Mouse (Mus musculus): ENCODE results near the gene Mcm3ap. TPM values are rescaled to one million over a fixed set of nuclear protein-coding genes. Genes with fewer than 3 reads are reported as not detected.

The Mcm3ap gene
- total RNA-seq, 2 experiments from 2014 or later: 24.8 to 33.0 TPM

Other genes with a start within 250 kb of the Mcm3ap start
- 10 to 100 TPM; 17.5 to 18.5 TPM for gene Prmt2, start 231.1 kb upstream of the Mcm3ap start, total RNA-seq (2021)
- gene S100b, start 215.1 kb upstream of the Mcm3ap start, total RNA-seq (2021): 10 to 100 TPM; 60.2 to 68.3 TPM
- 10 to 100 TPM; 30.8 to 39.4 TPM for gene Dip2a, start 123.6 kb upstream of the Mcm3ap start, total RNA-seq (2021)
- 1 to 10 TPM in 1 of 2 experiments, not detected in 1; 3.4 TPM for gene AC141477.1, start 28.5 kb upstream of the Mcm3ap start, total RNA-seq (2021)
- 10 to 100 TPM; 14.5 to 21.6 TPM for gene Pcnt, start 26.1 kb upstream of the Mcm3ap start, total RNA-seq (2021)
- gene 2610028H24Rik, start 19.8 kb upstream of the Mcm3ap start, total RNA-seq (2021): not detected
- 1 to 10 TPM; 3.0 to 3.7 TPM for gene Ybey, start 187 bp downstream of the Mcm3ap start, total RNA-seq (2021)
- 10 to 100 TPM; 21.4 to 24.2 TPM for gene Lss, start 62.7 kb downstream of the Mcm3ap start, total RNA-seq (2021)
- not detected for gene Spatc1l, start 93.3 kb downstream of the Mcm3ap start, total RNA-seq (2021)
- 10 to 100 TPM; 14.5 to 31.2 TPM for gene Ftcd, start 106.7 kb downstream of the Mcm3ap start, total RNA-seq (2021)
- 100 to 1,000 TPM; 136 to 144 TPM for gene Col6a2, start 154.7 kb downstream of the Mcm3ap start, total RNA-seq (2021)